Mouse (Mus musculus) WW6 (cell line): ENCODE measurements around the gene Pex5l.

ENCODE experiments used
- DNase-seq: peaks from one replicate; pipeline ENCODE4 v3.0.0-alpha.2; 2013; ENCODE audit warnings: low read depth, low spot score

Gene Pex5l

GRCm38 (mm10) chr3:33142901-33143461 lies at the start of gene Pex5l:
Gene Pex5l (minus strand): TSS chr3:33143247.
- DNase-seq: no peak

GRCm38 (mm10) chr3:33165186-33165585 lies 22.1 kb upstream of the Pex5l start:
- no peak for DNase-seq

GRCm38 (mm10) chr3:33163821-33164220 lies 20.8 kb upstream of the Pex5l start:
- no peak for DNase-seq

DNA sequence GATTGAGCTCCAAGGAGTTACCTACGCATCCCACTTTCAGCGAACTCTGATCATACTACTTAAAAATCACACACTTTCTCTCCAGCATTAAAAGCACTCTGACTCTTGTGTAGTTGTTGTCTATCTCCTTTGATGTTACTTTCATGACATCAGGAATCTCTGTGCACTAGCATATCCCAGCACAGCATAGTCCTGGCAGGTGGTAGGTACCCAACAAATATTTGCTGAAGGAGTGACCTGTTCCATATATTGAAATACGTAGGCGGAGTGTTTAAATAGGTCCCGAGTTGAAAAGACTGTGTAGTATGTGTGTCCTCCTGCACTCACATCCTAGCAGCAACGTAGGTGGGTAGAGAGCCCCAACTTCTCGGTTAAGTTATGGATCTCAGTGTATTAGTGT lies 545 bp upstream of the Pex5l start:
- no peak for DNase-seq

GRCm38 (mm10) chr3:33142398-33142797 lies 649 bp downstream of the Pex5l start:
- no peak for DNase-seq

- DNase-seq: no peak
Observed at GRCm38 (mm10) chr3:33129944-33130343, 13.1 kb downstream of the Pex5l start.

GRCm38 (mm10) chr3:33124796-33125195 lies 18.3 kb downstream of the Pex5l start:
- no peak for DNase-seq

- no peak for DNase-seq
Observed at GRCm38 (mm10) chr3:33105785-33106184, 37.3 kb downstream of the Pex5l start.

GRCm38 (mm10) chr3:33103501-33103900 lies 39.5 kb downstream of the Pex5l start:
- DNase-seq: no peak

GRCm38 (mm10) chr3:33098550-33099295 lies 44.3 kb downstream of the Pex5l start:
- DNase-seq: no peak

GRCm38 (mm10) chr3:33093646-33094045 lies 49.4 kb downstream of the Pex5l start:
- DNase-seq: no peak

- DNase-seq: no peak
Observed at GRCm38 (mm10) chr3:33090001-33090400, 53.0 kb downstream of the Pex5l start.

DNA sequence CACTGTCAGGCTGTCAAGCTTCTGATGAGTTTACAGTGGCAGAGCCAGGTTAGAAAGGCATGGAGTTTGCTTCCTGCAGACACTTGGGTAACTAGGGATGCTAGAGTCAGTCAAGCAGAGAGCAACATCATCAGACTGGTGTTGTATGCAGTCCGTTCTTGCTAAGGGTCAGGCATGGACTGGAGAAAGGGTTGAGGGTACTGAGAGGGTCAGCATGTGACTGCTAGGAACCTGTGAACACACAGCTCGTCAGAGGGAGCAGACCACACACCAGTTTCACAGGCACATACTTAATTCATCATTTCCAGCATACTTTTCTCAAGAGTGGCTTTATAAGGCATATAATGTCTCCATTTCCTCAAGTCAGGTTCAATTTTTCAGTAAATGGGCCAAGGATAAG lies 53.6 kb downstream of the Pex5l start:
- no peak for DNase-seq

- DNase-seq: no peak
Observed at GRCm38 (mm10) chr3:33088276-33088675, 54.8 kb downstream of the Pex5l start.

DNA sequence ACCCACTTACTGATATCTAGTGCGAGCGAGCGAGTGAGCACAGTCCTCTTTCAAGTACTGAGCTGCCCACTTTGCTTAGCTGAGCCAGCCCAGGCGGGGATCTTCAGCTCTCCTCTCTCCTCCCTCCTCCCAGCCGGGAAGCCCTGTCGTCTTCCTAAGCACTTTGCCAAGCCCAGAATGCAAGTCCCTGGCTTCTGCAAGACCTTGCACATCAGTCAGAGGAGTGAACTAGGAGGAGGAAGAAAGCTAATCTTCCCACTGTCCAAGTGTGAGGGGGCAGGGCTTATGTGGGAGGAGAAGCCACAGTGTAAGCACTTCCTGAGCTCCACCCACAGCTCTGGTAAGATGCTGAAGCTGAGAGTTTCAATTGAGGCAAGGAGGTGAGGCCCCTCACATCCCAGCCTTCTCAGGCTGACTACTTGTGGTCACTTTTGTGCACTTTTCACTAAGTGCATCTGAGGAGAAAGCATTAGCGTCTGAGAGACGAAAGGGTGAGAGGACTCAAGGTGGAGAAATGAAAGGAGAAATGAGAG lies 60.2 kb downstream of the Pex5l start:
- DNase-seq: no peak

DNA sequence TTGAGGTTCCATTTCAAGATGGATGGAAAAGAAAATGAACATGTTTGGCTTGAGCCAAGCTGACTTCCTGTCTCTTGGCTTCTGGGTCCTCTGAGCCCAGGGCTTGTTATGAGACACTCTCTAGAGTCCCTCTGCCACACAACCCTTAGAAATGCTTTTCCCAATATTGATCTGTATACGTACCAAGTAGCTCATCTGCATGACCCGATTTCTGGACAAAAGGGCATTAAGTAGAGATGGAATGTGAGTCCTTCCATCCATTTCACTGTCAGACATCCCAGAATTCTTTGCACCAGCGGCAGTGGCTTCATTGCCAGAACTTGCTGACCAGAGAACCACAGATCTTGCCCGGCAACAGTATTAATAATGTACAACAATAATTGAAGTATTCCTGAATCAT lies 61.3 kb downstream of the Pex5l start:
- no peak for DNase-seq

DNA sequence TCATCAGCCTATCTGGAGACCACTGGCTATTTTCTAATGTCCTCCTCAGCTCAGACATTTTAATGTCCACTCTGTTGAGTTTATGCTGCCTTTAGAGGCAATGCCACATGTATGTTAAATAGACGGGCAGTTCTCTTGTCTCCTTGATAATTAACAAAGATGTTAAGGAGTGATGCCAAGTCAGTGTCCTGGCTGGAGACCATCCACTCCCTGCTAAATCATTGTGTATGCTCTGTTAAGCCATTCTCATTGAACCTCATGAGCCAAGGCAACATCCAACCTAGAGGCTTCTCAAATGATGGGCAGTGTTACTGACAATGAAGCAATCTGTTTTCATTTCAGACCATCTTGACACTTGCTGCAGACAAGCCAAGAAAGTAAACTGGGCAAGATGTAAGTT lies 63.4 kb downstream of the Pex5l start:
- no peak for DNase-seq

- DNase-seq: no peak
Observed at GRCm38 (mm10) chr3:33079171-33079570, 63.9 kb downstream of the Pex5l start.

DNA sequence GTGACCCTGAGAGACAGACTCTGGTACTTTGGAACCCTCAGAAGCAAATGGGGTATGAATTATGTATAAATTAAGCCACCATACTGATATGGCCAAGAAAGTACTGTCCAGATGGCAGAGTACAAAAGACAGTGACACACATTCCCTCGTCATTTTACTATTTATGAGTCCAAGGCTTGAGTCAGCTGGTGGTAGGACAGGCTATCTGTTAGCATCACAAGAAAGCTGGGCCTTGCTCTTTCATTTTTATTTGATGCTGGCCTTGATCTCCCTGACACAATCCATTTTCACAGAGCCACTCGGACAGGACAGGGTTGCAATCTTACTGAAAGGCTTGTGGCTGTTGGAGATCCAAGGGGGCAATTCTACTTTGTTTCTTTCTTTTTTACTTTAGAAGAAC lies 67.4 kb downstream of the Pex5l start:
- DNase-seq: no peak

DNA sequence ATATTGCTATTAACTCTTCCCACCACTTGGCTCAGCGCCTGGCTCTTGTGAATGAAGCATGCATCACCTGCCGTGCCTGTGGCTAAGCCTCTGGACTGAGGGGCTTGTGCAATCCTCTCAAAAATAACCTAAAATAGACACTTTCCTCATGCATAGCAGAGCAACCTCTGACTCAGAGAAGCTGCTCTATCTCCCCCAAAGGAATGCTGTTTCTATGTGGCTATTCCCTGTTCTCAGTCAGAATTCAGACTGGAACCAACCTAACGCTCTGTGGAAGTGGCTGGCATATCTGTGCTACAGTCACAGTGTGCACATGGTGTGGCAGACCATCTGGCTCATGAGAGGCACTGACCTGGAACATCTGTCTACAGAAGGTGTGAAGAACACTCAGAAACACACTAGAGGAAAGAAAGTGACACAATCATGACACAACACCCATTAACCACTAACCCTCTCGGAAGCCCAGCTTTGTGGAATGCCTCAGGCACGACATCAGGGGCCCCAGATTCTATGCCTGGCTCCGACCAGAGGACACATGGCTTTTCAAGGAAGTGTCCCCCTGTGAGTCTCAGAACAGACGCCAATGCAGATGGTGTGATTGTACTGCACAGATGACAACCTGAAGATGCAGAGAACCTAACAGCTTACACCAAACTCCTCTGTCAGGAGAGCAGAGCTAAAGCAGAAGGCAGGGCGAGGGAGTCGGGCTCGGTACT lies 68.6 kb downstream of the Pex5l start:
- no peak for DNase-seq

- no peak for DNase-seq
Observed at GRCm38 (mm10) chr3:33073905-33074265, 69.2 kb downstream of the Pex5l start.

DNA sequence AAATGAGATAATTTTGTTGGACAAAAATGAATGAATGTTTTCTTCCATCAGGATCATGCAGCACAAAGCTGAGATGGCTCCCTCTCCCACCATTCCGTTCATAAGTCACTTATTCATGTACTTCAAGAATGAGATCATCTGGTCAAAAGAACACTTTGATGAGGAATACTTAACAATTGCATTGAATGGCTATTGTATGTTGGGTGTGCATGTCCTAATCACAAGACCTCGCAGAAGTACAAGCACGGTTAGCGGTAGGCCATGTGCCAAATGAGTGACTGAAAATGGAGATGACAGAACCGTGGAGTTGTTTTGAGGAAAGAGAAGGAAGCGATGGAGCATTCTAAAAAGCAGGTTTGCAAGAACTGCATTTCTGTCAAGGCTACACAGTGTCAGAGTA lies 72.3 kb downstream of the Pex5l start:
- no peak for DNase-seq

- DNase-seq: no peak
Observed at GRCm38 (mm10) chr3:33068146-33068545, 74.9 kb downstream of the Pex5l start.
